Mouse (Mus musculus): ENCODE measurements around the gene Bahcc1.

DNA sequence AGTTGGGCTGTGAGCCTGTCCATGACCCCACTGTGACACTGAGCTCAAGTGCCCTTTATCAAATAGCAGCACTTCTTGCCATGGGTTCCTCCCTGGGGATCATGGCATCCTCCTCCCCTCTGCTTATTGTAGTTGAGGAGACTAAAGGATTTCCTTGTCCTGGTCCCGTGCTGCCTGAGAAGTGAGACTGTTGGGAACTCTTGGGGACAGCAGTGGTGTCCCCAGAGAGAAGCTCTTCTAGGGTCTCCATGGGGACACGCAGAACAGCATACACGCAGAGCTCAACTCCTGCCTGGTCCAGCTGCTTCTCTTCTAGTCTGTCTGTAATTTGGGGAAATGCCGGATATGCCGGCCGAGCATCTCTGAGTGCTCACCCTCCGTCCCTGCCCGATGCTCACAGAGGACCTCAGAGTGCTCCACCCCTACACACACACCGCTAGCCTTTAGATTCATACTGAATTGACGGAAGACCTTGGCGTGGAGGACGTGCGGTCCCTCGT lies 33.6 kb downstream of the Bahcc1 start:
- TF ChIP-seq CTCF (IDR thresholded peaks at IDR 0.05; ENCODE audit: low read depth) (no peak), EP300 (IDR thresholded peaks at IDR 0.05; ENCODE audit: low read depth) (no peak)
